Mouse (Mus musculus) stomach, embryonic 15.5 days (tissue): ENCODE results near the gene Qtrt1. TPM values are rescaled to one million over a fixed set of nuclear protein-coding genes. Genes with fewer than 3 reads are reported as not detected.
"Not testable (repeated sequence)": the region's sequence is repeated elsewhere in the genome, so short reads cannot be mapped to it uniquely, and the experiment has no call there.

Experiments
- ATAC-seq: fragments of 200-750 bp; cut with Nextera tagmentation; 2 replicates; pipeline ENCODE4 v1.8.0; 2017; ENCODE audit warnings: low read depth, moderate number of reproducible peaks, moderate TSS enrichment; ENCODE audit not compliant: insufficient read depth, low FRiP score
- H3K27ac ChIP-seq: fragments of 300-500 bp; sonication (generic); 2 replicates; pipeline ENCODE4 v1.5.1; 2015; ENCODE audit warnings: mild to moderate bottlenecking, inconsistent platforms
- H3K27me3 ChIP-seq: fragments of 300-500 bp; sonication (generic); replicated peaks from 2 replicates; pipeline ENCODE4 v1.6.1; 2015; ENCODE audit warnings: inconsistent platforms
- H3K36me3 ChIP-seq: fragments of 300-500 bp; sonication (generic); 2 replicates; pipeline ENCODE4 v1.6.1; 2015; ENCODE audit warnings: inconsistent platforms
- H3K4me1 ChIP-seq: fragments of 300-500 bp; sonication (generic); 2 replicates; pipeline ENCODE4 v1.6.1; 2015; ENCODE audit warnings: inconsistent platforms
- H3K4me2 ChIP-seq: fragments of 300-500 bp; sonication (generic); 2 replicates; pipeline ENCODE4 v1.6.1; 2015; ENCODE audit warnings: mild to moderate bottlenecking, inconsistent platforms
- H3K4me3 ChIP-seq: fragments of 300-500 bp; sonication (generic); replicated peaks from 2 replicates; pipeline ENCODE4 v1.5.1; 2015; ENCODE audit warnings: inconsistent platforms
- H3K9ac ChIP-seq: fragments of 300-500 bp; sonication (generic); 2 replicates; pipeline ENCODE4 v1.6.1; 2015; ENCODE audit warnings: inconsistent platforms
- H3K9me3 ChIP-seq: fragments of 300-500 bp; sonication (generic); 2 replicates; pipeline ENCODE4 v1.6.1; 2016; ENCODE audit warnings: inconsistent platforms
- WGBS: fragments of 180-500 bp; shearing (Covaris S2); methylation state at CpG from one replicate; pipeline ENCODE4 v1.1.7; 2015; 5-methylcytosine and 5-hydroxymethylcytosine counted together
- polyA plus RNA-seq: library from polyadenylated mRNA; unstranded; fragments of >200 nt; fragmentation: Nextera tagmentation; extraction: Ambion mirVana; gene quantifications from 2 replicates; pipeline ENCODE4 v1.2.1, GENCODE M21; 2015

Gene Qtrt1
- polyA plus RNA-seq, 1 experiment from 2014 or later, result 57.6 TPM

- peaks cover 22% of the 10 kb centered on the region for H3K4me1 ChIP-seq
- no peaks in the 10 kb centered on the region for H3K27me3 ChIP-seq
- no peak for ATAC-seq
- no peaks in the 10 kb centered on the region for H3K9me3 ChIP-seq
- no peak overlapping the region for H3K9ac ChIP-seq
- no peak overlapping the region for H3K27ac ChIP-seq
- H3K36me3 ChIP-seq, result no peaks in the 10 kb centered on the region; the same call in 1 of the 2 replicates
- 73% methylated on average over 2 of the region's 2 CpGs for WGBS
- H3K4me2 ChIP-seq, result no peak overlapping the region
- no peak overlapping the region for H3K4me3 ChIP-seq
Observed at GRCm38 (mm10) chr9:21453459-21453858, 41.8 kb downstream of the Qtrt1 start.

DNA sequence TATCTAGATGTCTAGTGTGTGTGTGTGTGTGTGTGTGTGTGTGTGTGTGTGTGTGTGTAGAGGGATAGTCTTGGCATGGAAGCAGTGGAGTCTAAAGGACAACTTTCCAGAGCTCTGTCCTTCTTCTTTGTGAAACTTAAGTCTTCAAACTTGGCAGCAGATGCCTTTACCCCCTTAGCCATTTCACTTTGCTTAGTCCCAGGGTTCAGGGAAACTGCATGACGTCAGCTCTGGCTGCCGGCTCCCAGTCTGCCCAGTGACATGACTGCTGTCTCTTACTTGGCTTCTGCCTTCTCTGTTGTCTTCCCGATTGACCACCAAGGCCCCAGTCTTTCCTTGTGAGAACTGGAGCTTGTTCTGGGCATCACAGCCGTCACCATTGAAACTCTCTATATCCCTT, 42.9 kb downstream of the Qtrt1 start:
- Histone ChIP-seq H3K4me1 (peaks cover 18% of the 10 kb centered on the region), H3K4me2 (no peak overlapping the region), H3K27ac (no peak overlapping the region), H3K9me3 (no peaks in the 10 kb centered on the region), H3K36me3 (no peaks in the 10 kb centered on the region; the same call in none of the 2 replicates), H3K27me3 (no peaks in the 10 kb centered on the region), H3K4me3 (no peak overlapping the region), H3K9ac (no peak overlapping the region)
- no peak for ATAC-seq
- 69% methylated on average over 4 of the region's 4 CpGs for whole genome bisulfite sequencing

DNA sequence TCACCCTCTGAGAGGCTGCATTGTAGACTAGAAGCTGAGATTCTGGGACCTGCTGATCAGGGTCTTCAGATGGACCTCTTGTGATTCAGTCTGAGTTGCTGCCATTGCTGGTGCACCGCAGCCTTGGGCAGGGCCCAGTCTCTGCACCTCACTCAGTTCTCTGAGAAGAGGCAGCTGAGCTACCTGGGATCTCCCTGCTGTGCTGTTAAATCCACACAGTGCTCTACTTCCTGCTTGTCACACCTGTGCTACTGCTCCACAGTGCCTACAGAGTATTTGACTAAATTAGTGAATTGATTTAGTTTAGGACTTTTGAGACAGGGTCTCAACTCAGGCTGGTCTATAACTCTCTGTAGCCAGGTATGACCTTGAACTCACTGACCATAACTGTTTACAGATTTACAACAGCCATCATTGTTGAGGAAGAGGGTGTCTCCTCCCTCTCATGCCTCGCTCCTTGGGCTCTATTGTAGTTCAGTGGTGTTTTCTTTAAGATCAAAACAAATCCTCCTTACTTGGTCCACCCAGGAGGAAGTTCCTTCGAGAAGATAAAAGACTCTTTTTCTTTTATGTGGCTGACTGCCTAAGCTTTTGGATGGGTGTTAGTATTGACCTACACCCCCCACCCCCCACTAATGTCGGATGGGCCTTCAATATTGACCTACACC, 43.6 kb downstream of the Qtrt1 start:
- no peak overlapping the region for H3K27ac ChIP-seq

DNA sequence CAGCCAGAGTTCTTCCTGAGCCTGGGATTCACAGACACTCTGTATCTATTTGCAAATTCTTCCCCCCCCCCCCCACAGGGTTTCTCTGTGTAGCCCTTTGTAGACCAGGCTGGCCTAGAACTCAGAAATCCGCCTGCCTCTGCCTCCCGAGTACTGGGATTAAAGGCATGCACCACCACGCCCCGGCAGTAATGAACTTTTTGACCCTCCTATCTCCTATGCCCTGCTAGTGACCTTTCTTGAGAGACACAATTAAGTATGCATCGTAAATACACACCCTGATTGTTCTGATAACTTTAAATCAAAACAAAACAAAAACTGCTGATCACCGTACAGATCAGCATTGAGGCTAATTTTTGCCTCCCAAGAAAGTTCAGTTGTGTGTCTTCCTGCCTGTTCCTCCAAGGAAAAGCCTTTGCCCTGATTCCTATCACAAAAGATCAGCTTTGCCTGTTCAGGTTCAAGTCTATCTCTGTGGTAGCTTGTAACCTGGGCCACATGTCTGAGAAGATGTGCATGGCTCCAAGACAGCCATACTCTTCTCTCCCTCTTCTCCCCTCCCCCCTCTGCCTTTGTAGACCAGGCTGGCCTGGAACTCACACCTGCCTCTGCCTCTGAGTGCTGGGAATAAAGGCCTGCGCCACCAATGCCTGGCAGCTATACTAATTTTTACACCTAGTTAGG, 44.8 kb downstream of the Qtrt1 start:
- H3K27me3 ChIP-seq, result no peaks in the 10 kb centered on the region
- no peaks in the 10 kb centered on the region; the same call in none of the 2 replicates for H3K36me3 ChIP-seq
- peaks cover 10% of the 10 kb centered on the region for H3K4me1 ChIP-seq
- H3K9me3 ChIP-seq, result no peaks in the 10 kb centered on the region
- 89% methylated on average over 7 of the region's 7 CpGs for WGBS
- H3K27ac ChIP-seq, result no peak overlapping the region
- ATAC-seq, result no peak
- H3K9ac ChIP-seq, result no peak overlapping the region
- H3K4me2 ChIP-seq, result no peak overlapping the region
- no peak overlapping the region for H3K4me3 ChIP-seq

More for the DNA sequence above, 43.6 kb downstream of the Qtrt1 start:
- ATAC-seq, result no peak
- Histone ChIP-seq H3K4me2 (no peak overlapping the region), H3K9ac (no peak overlapping the region), H3K36me3 (no peaks in the 10 kb centered on the region; the same call in none of the 2 replicates), H3K4me3 (no peak overlapping the region), H3K27me3 (no peaks in the 10 kb centered on the region), H3K4me1 (peaks cover 17% of the 10 kb centered on the region), H3K9me3 (no peaks in the 10 kb centered on the region)
- WGBS, result 51% methylated on average over 4 of the region's 4 CpGs

DNA sequence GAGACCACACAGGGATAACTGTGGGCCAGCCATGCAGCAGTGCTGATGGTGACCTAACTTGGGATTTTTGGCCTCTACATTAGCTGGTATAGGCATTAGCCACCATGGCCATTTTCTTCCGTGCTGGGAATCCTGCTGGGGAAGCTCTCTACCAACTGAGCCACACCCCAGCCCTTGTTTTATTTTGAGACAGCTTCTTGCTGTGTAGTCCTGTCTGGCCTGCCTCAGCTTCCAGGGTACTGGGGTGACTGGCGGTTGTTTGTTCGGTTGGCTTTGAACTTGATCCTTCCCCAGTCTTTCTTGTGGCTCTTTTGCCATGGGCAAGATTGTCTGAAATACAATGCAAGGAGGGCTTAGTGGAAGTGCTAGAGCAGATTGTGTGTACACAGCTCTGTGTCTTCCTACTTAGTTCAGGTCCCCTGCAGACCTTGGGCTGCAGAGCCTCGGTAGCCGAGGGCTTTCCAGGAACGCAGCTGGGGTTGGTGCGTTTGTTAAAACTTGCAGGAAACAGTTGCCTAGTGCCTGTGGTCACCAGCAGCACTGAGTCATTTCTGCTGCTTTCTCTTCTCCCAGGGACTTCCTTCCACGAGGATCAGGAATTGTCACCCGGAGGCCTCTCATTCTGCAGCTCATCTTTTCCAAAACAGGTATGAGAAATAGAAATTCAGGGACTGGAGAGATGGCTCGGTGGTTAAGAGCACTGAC, 45.4 kb downstream of the Qtrt1 start:
- Histone ChIP-seq H3K4me1 (peaks cover 3% of the 10 kb centered on the region; the same call in 1 of the 2 replicates), H3K4me3 (no peak overlapping the region), H3K9ac (no peak overlapping the region), H3K36me3 (no peaks in the 10 kb centered on the region; the same call in none of the 2 replicates), H3K9me3 (no peaks in the 10 kb centered on the region), H3K4me2 (no peak overlapping the region), H3K27me3 (no peaks in the 10 kb centered on the region), H3K27ac (no peak overlapping the region)
- WGBS, result 68% methylated on average over 10 of the region's 10 CpGs
- ATAC-seq, result no peak

DNA sequence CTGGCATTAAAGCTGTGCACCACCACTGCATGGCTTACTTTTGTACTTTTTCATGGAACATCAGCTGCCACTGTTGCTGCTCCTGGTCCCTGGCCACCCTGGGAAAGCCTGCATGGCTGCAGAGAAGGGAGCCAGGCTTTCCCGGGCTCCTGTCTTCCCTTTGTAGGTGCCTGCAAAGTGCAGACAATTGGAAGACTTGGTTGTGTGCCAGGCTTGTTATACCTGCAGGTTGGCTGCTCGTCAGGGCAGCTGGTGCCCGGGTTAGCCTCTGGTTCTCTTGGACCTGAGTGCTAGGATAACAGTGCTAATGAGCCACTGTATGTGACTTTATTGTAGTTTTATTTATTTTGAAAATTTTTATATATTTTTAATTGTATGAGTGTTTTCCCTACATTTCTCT, 47.2 kb downstream of the Qtrt1 start:
- H3K27me3 ChIP-seq, result no peaks in the 10 kb centered on the region
- no peak overlapping the region for H3K9ac ChIP-seq
- 82% methylated on average over 3 of the region's 3 CpGs for WGBS
- H3K4me1 ChIP-seq, result peaks cover 5% of the 10 kb centered on the region
- H3K4me2 ChIP-seq, result no peak overlapping the region
- no peaks in the 10 kb centered on the region for H3K9me3 ChIP-seq
- H3K36me3 ChIP-seq, result no peaks in the 10 kb centered on the region; the same call in none of the 2 replicates
- no peak overlapping the region for H3K27ac ChIP-seq
- no peak for ATAC-seq
- no peak overlapping the region for H3K4me3 ChIP-seq

- Histone ChIP-seq H3K27me3 (no peaks in the 10 kb centered on the region), H3K4me1 (peaks cover 5% of the 10 kb centered on the region), H3K9ac (no peak overlapping the region), H3K27ac (no peak overlapping the region), H3K4me2 (no peak overlapping the region), H3K9me3 (no peaks in the 10 kb centered on the region), H3K36me3 (peaks cover 4% of the 10 kb centered on the region), H3K4me3 (no peak overlapping the region)
- 94% methylated on average over 3 of the region's 3 CpGs for WGBS
- no peak for ATAC-seq
Observed at GRCm38 (mm10) chr9:21460400-21460940, 48.8 kb downstream of the Qtrt1 start.

DNA sequence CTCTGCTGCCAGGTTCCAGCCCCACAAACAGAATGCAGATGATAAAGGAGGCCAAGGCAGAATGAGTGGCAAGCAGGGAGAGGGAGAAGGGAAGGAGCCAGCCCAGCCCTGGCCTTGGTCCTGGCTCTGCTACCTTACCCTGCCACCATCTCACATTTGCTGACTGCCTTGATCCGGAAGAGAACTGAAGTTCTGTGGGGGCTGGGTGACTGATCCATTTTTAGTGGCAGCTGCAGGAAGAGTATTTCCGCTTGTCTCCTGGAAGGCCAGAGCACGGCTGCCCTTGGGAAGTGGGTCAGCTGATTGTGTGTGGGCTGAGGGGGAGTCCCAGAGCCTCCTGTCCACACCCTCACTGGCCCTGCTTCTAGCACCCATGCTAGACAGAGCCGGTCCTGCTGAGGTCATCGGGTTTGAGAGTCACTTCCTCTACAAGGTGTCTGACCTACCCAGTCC, 51.5 kb downstream of the Qtrt1 start:
- Histone ChIP-seq H3K36me3 (peaks cover 11% of the 10 kb centered on the region; the same call in 1 of the 2 replicates), H3K9ac (no peak overlapping the region), H3K27ac (peak overlapping the region; percentile 48), H3K4me1 (peaks cover 5% of the 10 kb centered on the region), H3K9me3 (no peaks in the 10 kb centered on the region), H3K4me3 (no peak overlapping the region), H3K27me3 (no peaks in the 10 kb centered on the region), H3K4me2 (no peak overlapping the region)
- ATAC-seq, result peak; percentile 34; the same call in 1 of the 2 replicates
- WGBS, result 46% methylated on average over 5 of the region's 5 CpGs

DNA sequence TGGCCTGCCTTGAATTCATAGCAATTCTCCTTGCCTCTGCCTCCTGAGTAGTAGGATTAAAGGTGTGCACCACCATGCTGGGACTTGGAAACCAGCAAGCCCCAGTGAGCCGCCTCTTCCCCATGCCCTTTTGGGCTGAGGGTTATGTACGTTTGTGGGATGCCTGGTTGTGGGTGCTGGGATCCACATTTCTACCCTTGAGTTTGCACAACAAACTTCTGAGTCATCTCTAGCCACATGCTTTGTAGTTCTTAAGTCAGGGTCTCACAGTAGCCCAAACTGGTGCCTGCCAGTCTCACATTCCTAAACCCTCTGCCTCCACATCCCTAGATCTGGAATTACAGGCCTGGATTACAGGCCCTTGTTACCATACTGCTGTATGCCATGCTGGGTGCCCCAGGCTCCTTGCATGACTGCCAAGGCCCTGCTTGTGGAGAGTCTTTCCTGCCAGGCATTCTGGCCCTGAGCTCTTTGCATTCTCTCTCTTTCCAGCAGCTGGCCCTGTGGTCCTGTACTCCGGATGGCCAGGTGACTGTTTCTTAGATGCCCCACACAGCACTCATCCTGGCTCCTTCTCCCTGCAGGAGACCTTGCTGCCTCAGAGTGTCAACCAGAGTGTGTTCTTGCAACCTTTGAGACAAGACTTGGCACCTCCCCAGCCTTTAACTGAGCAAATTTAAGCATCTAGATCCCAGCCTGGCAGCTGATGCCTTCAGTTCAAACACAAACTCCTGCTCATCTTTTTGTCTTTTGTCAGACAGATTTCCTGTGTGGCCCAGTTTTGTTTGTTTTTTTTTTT, 52.3 kb downstream of the Qtrt1 start:
- H3K36me3 ChIP-seq, result peaks cover 16% of the 10 kb centered on the region
- H3K4me2 ChIP-seq, result no peak overlapping the region
- no peak overlapping the region for H3K9ac ChIP-seq
- H3K27ac ChIP-seq, result 0 out of 2 replicates have a peak overlapping the region, but pooled peaks have one; percentile 48
- WGBS, result 83% methylated on average over 3 of the region's 3 CpGs
- no peak for ATAC-seq
- no peaks in the 10 kb centered on the region for H3K27me3 ChIP-seq
- no peak overlapping the region for H3K4me3 ChIP-seq
- no peaks in the 10 kb centered on the region for H3K9me3 ChIP-seq
- peaks cover 5% of the 10 kb centered on the region for H3K4me1 ChIP-seq

DNA sequence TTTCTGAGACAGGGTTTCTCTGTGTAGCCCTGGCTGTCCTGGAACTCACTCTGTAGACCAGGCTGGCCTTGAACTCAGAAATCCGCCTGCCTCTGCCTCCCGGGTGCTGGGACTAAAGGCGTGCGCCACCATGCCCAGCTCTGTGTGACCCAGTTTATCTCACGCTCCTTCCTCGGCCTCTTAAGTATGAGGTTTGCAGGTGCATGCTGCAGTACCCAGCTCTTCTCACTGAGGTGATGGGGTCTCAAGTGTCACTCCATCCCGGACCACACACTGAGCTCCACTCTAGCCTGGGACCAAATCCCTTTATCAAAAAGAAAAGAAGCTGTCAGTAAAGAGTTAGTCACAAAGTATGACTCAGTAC, 52.9 kb downstream of the Qtrt1 start:
- not testable (repeated sequence) for H3K4me3 ChIP-seq, H3K27me3 ChIP-seq, H3K9me3 ChIP-seq, ATAC-seq, H3K9ac ChIP-seq, H3K4me2 ChIP-seq, H3K27ac ChIP-seq, H3K4me1 ChIP-seq
- 91% methylated on average over 7 of the region's 7 CpGs for WGBS
- peaks cover 22% of the 10 kb centered on the region for H3K36me3 ChIP-seq
